Mouse (Mus musculus) A20 (cell line): ENCODE measurements around the gene Stkld1.

Experiments
- DNase-seq: peaks from one replicate; pipeline ENCODE4 v3.0.0-alpha.2; 2011; ENCODE audit warnings: low read depth, low spot score

Stkld1 gene

DNA sequence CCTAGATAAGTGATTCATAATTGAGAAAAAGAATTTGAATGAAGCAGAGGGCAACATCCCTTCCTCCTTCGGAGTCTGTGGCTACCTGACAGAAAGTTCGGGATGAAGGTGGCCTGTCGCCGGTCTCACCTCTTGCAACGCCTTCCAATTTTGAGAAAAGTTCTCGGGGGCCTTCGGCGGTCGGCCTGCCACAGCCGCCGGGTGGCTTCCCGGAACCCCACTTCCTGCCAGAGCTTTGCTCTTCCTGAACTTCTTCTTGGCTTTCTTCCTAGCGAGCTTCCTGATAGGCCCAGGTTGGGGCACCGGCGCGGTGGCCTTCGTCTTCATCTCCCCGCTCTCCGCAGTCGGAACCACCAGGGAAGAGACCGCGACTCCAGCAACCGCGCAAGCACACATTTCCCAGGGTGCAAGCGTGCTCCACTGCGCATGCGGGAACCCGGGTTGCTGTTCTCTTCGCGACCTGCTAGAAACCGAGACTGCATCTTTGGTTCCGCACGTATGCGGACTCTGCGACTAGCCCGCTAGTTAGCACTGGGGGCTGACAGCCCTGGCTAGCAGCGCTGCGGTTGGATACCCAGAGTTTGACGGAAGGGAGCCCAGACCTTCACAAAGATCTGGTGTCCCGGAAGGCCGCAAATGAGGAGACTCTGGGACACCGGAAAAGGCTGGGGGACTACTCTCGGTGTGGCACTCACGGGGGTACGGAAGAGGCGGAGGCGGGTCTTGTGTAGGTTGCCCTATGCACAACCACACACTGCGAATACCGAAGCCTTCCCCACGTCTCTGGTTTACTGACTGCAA lies 30.3 kb downstream of the Stkld1 start, which contains the start of gene Rexo4:
TSS of gene Rexo4 (minus strand) at position 464 of the 801 bp plus-strand sequence.
- peak; percentile 98 for DNase-seq

DNA sequence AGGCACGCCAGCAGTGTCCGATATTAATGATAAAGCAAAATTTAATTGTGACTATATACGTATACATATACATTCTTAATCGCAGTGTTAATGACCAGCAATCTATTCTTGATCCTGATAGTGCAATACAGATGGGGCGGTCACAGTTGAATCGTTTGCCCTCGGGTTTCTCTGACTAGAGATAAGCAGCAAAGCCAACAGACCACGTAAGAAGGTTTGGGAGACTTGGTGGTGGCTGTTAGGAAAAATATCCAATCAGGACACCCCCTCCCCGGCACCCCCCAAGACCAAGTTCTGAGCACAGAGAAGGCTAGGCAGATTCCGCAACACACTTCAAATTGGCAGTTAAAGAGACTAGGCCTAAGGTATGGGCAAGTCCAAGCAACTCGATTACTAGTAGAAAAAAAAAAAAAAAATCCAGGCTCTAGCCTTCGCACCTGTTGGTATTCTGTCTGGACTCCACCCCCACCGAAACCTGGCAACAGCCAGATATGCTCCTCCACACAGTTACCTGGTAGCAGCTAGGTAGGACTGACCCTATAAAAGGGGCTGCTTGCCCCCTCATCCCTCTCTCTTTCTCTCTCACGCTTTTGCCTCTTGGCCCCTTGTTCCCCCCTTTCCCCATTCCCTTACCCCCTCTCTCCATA lies 31.0 kb downstream of the Stkld1 start:
- no peak for DNase-seq

DNA sequence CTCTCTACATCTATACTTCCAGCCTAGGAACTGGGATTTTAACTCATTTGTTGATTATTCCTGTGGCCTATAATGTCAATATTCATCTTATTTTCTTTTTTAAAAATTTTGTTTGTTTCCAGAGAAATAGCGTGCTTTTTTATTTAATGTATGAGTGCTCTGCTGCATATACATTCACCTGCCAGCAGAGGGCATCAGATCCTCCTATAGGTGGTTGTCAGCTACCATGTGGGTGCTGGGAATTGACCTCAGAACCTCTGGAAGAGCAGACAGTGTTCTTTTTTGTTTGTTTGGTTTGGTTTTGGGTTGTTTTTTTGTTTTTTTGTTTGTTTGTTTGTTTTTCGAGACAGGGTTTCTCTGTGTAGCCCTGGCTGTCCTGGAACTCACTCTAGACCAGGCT lies 33.4 kb downstream of the Stkld1 start:
- DNase-seq = peak; percentile 15

DNA sequence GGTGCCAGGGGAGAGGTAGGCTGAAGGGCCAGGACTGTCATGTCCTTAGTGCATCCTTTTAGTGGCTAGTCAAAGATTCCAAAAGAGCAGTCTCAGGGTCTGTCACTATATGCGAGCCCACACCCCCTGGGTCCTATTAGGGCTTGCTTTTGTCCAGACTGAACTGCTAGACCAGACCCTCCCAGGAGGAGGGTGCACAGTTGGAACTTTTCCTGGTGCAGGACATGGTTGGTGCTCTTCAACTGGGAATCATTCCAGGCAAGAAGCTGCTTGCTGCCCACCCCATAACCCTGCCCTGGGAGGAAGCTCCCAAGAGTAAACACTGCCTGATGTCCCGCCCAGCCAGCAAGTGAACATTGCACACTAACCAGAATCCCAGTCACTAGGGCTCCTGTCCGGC lies 39.3 kb downstream of the Stkld1 start, which contains the start of gene Adamts13:
TSS of gene Adamts13 (plus strand) at position 301 of the 400 bp plus-strand sequence.
- DNase-seq = no peak

DNA sequence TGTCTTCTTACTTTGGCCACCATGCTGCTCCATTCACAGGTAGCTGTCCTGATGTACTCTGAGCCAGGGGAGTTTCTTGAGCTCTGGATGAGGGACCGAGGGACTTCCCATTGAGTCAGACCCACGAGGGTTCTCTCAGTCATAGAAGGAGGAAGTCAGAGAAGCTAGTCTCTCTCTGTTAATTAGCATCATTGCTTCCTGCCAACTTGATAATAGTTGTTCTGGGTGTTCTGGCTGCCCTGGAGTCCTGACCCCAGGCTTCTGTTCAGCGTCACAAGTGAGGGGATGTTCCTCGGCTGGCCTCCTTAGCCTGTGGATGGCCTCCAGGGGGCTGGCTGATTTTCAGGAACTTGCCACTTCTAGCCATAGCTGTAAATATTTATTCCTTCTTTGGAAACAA lies 40.1 kb downstream of the Stkld1 start:
- peak; percentile 42 for DNase-seq

DNA sequence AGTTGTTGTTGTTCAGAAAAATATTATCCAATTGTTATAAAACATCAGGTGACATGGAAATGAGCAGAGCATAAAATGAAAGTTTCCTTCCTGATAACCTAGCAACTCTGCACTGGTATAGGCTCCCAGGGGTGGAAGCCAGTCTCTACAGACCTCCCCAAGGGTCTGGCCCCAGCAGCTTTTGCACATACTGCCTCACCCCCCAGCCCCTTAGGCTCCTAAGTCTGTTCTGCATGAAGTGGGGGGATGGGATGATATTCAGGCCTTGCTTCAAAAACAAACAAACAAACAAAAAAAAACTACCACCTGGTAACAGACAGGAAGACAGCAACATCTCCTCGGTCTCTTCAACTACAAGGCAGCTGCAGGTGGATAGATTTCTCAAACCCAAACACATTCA lies 46.5 kb downstream of the Stkld1 start:
- no peak for DNase-seq

DNA sequence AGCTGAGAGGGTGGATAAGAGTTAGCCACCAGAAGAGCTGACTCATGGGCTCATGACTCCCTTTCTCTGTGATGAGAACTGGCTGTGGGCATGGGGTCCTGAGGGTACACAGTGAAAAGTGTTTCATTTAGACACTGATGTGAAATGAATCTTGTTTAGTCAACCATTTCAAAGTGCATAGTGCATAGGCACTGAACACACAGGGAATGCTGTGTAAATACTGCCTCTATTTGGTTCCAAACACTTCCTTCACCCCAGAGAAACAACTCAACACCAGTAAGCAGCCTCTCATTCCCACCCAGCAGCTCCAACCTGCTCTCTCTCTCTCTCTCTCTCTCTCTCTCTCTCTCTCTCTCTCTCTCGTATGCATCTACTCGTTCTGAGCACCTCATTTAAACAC lies 50.3 kb downstream of the Stkld1 start:
- no peak for DNase-seq

DNA sequence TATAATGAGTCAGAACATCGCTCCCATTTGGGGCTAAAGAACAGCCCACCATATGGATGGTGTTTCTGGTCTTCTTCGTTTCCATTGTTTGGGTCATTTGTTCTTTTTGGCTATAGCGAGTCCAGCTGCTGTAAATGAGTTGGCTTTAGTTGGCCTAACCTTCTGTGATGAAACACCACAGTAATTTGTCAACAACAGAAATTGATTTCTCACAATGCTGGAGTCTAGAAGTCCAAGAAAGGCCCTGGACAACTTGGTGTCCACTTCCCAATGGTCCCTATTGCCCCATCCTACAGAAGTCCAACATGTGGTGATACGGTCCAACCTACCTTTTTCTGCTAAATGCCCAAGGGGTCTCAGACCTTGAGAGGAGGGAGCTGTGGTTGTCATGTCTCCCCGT lies 50.8 kb downstream of the Stkld1 start:
- DNase-seq = no peak

DNA sequence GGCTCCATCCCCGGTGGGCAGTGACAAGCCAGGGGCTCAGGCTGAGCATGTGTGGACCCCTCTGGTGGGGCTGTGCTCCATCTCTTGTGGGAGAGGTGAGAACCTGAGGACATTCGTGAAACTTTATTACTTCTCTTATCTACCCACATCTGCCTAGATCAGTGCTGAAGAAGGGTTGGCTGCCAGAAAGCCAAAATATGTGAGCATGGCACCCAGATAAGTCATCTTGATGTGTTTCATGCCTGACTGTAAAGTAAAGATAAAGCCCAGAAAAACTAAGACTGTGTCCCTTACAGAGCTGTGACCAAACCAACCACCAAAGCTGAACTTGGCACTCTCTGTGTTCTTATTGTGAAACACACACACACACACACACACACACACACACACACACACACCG lies 60.1 kb downstream of the Stkld1 start:
- no peak for DNase-seq

DNA sequence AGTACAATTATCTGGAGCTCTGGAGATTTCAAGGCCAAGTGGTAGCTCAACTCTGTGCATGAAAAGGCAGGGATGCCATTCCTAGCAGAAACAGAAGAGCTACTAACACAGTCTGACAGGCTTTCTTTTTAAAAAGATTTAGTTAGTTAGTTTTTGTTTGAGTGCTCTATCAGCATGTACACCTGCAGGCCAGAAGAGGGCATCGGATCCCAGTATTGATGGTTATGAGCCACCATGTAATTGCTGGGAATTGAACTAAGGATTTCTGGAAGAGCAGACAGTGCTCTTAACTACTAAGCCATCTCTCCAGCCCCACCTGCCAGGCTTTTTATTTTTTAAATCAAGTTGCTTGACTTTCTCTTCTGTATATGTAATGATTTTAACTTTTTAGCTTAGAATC lies 63.7 kb downstream of the Stkld1 start:
- peak; percentile 68 for DNase-seq

DNA sequence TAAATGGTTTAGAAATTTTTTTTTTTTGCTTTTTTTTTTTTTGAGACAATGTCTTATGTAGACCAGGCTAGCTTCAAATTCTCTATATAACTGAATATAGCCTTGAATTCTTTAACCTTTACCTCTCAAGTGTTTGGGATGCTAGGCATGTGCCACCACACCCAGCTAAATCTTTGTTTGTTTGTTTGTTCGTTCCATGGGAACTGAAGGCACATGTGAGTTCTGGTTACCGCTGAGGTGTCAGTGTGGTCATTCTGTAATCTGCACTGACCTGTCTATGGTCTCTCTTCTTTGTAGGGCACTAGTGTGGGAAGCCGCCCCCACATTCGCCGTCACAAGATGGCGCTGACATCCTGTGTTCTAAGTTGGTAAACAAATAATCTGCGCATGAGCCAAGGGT lies 64.1 kb downstream of the Stkld1 start:
- peak; percentile 81 for DNase-seq
